Mouse (Mus musculus) limb, embryonic 13.5 days (tissue): ENCODE results near the gene Dmrta2. TPM values are rescaled to one million over a fixed set of nuclear protein-coding genes. Genes with fewer than 3 reads are reported as not detected.

ENCODE experiments used
- ATAC-seq: fragments of 200-750 bp; cut with Nextera tagmentation; 2 replicates; pipeline ENCODE4 v1.8.0; 2017; ENCODE audit warnings: low read depth, moderate number of reproducible peaks, moderate TSS enrichment; ENCODE audit not compliant: low FRiP score
- H3K27ac ChIP-seq: fragments of 300-500 bp; sonication (generic); 2 replicates; pipeline ENCODE4 v1.5.1; 2015; ENCODE audit warnings: inconsistent platforms, mild to moderate bottlenecking, moderate library complexity
- H3K27me3 ChIP-seq: fragments of 300-500 bp; sonication (generic); 2 replicates; pipeline ENCODE4 v1.6.1; 2015; ENCODE audit warnings: mild to moderate bottlenecking, inconsistent platforms
- H3K36me3 ChIP-seq: fragments of 300-500 bp; sonication (generic); 2 replicates; pipeline ENCODE4 v1.6.1; 2015; ENCODE audit warnings: inconsistent platforms, mild to moderate bottlenecking, moderate library complexity
- H3K4me1 ChIP-seq: fragments of 300-500 bp; sonication (generic); 2 replicates; pipeline ENCODE4 v1.6.1; 2015; ENCODE audit warnings: inconsistent platforms
- H3K4me2 ChIP-seq: fragments of 300-500 bp; sonication (generic); replicated peaks from 2 replicates; pipeline ENCODE4 v1.6.1; 2015; ENCODE audit warnings: inconsistent platforms, mild to moderate bottlenecking, moderate library complexity
- H3K4me3 ChIP-seq: fragments of 300-500 bp; sonication (generic); 2 replicates; pipeline ENCODE4 v1.5.1; 2015; ENCODE audit warnings: moderate library complexity, mild to moderate bottlenecking, inconsistent platforms
- H3K9ac ChIP-seq: fragments of 300-500 bp; sonication (generic); 2 replicates; pipeline ENCODE4 v1.6.1; 2015; ENCODE audit warnings: mild to moderate bottlenecking, inconsistent platforms
- H3K9me3 ChIP-seq: fragments of 300-500 bp; sonication (generic); 2 replicates; pipeline ENCODE4 v1.6.1; 2016; ENCODE audit warnings: inconsistent platforms
- WGBS: fragments of 180-500 bp; shearing (Covaris S2); methylation state at CpG from one replicate; pipeline ENCODE4 v1.1.7; 2015; 5-methylcytosine and 5-hydroxymethylcytosine counted together
- polyA plus RNA-seq: library from polyadenylated mRNA; unstranded; fragments of >200 nt; fragmentation: Nextera tagmentation; extraction: Ambion mirVana; gene quantifications from 2 replicates; pipeline ENCODE4 v1.2.1, GENCODE M21; 2015

The Dmrta2 gene
- polyA plus RNA-seq, 1 experiment from 2014 or later = 0.08 TPM

DNA sequence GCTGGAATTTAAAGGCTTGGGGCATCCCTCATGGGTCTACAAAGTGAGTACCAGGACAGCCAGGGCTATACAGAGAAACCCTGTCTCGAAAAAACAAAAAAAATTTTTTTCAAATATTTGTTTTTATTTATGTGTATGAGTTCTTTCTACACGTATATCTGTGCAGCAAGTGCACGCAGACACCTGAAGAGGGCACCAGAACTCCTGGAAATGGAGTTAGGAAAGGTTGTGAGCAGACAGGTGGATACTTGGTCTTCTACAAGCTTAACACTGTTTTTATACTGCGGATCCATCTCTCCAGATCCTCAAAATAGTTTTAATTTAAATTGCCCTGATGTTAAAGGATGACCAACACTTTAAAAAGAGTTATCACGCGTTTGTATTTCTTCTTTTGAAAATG is 11.4 kb downstream of the Dmrta2 start:
- H3K4me1 ChIP-seq = peaks cover 5% of the 10 kb centered on the region; the same call in 1 of the 2 replicates
- H3K4me3 ChIP-seq = no peak overlapping the region
- H3K27ac ChIP-seq = no peak overlapping the region
- H3K36me3 ChIP-seq = no peaks in the 10 kb centered on the region
- H3K9me3 ChIP-seq = no peaks in the 10 kb centered on the region
- no peak overlapping the region for H3K4me2 ChIP-seq
- no peak overlapping the region for H3K9ac ChIP-seq
- peaks cover 92% of the 10 kb centered on the region for H3K27me3 ChIP-seq
- 38% methylated on average over 6 of the region's 6 CpGs for WGBS
- no peak for ATAC-seq

DNA sequence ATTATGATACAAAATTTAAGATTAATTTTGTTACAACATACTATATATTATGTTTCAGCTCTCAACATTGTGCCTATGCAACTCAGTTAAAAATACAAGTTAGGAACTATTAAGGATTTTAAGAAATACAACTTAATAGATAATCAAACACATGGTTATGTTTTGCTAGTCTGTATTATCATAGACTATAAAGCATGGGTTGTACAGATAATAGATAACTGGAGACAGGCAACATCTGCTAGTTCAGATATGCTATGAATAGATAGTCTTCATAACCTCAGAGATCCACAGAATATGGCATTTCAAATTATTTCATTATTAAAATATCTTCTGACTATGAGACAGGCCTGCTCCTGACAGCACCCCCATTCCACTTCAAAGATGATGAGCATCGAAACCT is 28.2 kb downstream of the Dmrta2 start:
- WGBS = 80% methylated on average over 1 of the region's 1 CpGs
- Histone ChIP-seq H3K27ac (no peak overlapping the region), H3K36me3 (no peaks in the 10 kb centered on the region), H3K9ac (no peak overlapping the region), H3K9me3 (no peaks in the 10 kb centered on the region), H3K4me3 (no peak overlapping the region), H3K4me2 (no peak overlapping the region), H3K4me1 (no peaks in the 10 kb centered on the region), H3K27me3 (no peaks in the 10 kb centered on the region)
- ATAC-seq = no peak

DNA sequence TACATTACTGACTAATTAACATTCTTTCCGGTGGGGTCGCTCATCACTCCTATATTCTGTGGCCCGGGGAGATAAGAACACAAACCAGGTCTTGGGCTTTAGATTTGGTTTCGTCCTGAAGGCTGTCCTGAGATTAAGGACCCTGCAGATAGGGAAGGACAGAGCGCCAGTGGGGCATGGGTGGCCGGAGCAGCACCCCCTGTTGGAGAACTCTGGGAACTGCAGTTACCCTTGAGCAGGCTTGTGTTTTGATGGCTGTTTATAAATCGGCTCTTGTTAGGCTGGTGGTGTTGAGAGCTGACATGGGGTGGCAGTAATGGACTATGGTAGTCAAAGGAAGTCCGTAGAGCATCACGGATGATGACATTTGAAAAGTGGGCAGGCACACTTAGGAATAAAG is 41.3 kb downstream of the Dmrta2 start:
- Histone ChIP-seq H3K27ac (no peak overlapping the region), H3K36me3 (no peaks in the 10 kb centered on the region), H3K4me3 (no peak overlapping the region), H3K9ac (no peak overlapping the region), H3K4me1 (peaks cover 3% of the 10 kb centered on the region; the same call in 1 of the 2 replicates), H3K27me3 (peaks cover 28% of the 10 kb centered on the region), H3K9me3 (no peaks in the 10 kb centered on the region), H3K4me2 (no peak overlapping the region)
- ATAC-seq = no peak
- WGBS = 53% methylated on average over 9 of the region's 9 CpGs

DNA sequence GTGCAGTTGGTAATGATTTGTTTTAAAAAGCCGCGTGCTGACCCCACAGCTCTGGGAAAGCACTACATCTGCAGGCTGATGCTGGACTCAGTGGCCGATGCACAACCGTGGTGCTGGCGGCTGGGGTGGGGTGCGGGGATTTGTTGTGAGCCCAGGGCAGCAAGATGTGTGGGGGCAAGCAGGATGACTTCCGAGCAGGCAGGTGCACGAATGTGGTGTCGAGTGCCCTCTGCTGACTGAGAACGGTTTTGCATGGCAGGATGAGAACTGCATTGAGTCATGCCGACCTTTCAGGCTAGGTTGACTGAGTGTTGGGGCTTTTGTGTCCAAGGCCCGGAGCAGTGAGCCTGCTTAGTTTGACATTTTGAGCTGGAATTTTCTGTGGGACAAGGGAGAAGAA is 42.4 kb downstream of the Dmrta2 start:
- Histone ChIP-seq H3K4me2 (peak overlapping the region; percentile 54), H3K27ac (no peak overlapping the region), H3K36me3 (no peaks in the 10 kb centered on the region), H3K4me3 (no peak overlapping the region), H3K27me3 (peaks cover 28% of the 10 kb centered on the region), H3K9me3 (no peaks in the 10 kb centered on the region), H3K9ac (no peak overlapping the region), H3K4me1 (peaks cover 3% of the 10 kb centered on the region; the same call in 1 of the 2 replicates)
- peak; percentile 48; the same call in 1 of the 2 replicates for ATAC-seq
- 14% methylated on average over 12 of the region's 12 CpGs for WGBS

DNA sequence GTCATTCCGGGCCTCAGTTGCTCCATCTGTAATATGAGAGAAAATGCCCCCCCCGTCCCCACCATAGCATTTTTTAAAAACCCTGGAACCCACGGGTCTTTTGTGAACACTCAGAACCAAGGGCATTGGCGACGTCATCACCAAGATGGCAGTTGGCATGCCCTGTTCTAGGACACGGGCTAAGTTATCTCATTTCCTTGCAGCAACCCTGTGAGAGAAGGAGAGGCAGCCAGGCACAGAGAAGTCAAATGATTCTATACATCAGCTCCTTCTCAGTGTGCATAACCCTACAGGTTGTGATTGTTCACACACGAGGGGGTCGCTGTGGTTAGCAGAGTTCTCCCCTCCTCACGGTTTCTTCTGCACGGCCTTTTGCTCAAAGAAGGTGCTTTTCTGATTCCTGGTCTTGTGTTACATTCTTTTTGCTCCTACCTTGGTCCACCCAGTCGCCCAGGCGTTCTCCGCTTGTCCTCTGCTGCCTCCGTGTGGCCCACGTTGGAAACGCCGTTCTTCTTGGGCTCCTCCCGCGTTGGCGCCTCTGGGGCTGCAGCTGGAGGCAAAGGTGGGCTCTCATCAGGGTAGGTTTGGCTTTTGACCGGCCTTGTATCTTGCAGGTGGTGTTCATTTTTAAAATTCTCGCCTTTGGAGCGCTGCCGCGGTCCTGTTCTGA is 44.2 kb downstream of the Dmrta2 start:
- H3K4me1 ChIP-seq = peaks cover 3% of the 10 kb centered on the region; the same call in 1 of the 2 replicates
- peak overlapping the region; percentile 49 for H3K4me2 ChIP-seq
- H3K9me3 ChIP-seq = no peaks in the 10 kb centered on the region
- H3K27me3 ChIP-seq = peaks cover 28% of the 10 kb centered on the region
- no peak overlapping the region for H3K27ac ChIP-seq
- H3K36me3 ChIP-seq = no peaks in the 10 kb centered on the region
- peak; percentile 73; the same call in 1 of the 2 replicates for ATAC-seq
- H3K9ac ChIP-seq = no peak overlapping the region
- peak overlapping the region; percentile 3; the same call in 1 of the 2 replicates for H3K4me3 ChIP-seq
- 16% methylated on average over 25 of the region's 25 CpGs for WGBS

DNA sequence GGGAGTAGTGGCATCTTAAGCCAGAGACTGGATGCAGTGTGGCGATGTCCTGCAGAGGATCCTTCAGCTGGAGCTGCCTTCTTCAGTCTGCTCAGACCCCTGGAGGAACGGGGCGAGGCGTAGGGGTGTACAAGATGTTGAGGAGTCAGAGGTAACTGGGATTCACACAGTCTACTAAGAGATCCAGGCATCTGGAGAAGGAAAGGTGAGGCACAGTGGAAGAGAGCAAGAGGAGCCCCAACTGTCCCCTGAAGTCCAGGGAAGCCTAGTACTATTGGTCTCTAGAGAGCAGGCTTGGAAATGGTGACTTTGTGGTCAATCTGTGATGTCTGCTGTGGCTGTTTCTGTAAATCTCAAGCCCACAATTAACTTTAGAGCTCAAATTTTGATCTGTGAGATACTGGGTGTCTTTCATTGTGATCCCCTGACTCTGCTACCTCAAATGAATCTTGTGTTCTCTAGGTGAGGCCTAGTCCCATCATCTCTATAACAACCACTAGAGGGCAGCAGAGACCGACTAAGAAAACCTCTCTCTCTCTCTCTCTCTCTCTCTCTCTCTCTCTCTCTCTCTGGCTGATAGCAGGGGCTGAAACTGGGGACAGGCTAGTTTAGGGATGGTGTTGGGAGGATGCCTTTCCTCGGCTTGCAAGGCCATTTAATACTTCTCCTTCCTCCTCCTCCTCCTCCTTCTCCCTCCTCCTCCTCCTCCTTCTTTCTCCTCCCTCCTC is 50.8 kb downstream of the Dmrta2 start:
- H3K9me3 ChIP-seq = no peaks in the 10 kb centered on the region
- H3K27me3 ChIP-seq = peaks cover 21% of the 10 kb centered on the region; the same call in 1 of the 2 replicates
- H3K36me3 ChIP-seq = no peaks in the 10 kb centered on the region
- H3K27ac ChIP-seq = no peak overlapping the region
- no peak overlapping the region for H3K4me3 ChIP-seq
- H3K4me1 ChIP-seq = no peaks in the 10 kb centered on the region
- ATAC-seq = peak; percentile 48; the same call in 1 of the 2 replicates
- WGBS = 60% methylated on average over 6 of the region's 6 CpGs
- no peak overlapping the region for H3K9ac ChIP-seq
- H3K4me2 ChIP-seq = no peak overlapping the region

DNA sequence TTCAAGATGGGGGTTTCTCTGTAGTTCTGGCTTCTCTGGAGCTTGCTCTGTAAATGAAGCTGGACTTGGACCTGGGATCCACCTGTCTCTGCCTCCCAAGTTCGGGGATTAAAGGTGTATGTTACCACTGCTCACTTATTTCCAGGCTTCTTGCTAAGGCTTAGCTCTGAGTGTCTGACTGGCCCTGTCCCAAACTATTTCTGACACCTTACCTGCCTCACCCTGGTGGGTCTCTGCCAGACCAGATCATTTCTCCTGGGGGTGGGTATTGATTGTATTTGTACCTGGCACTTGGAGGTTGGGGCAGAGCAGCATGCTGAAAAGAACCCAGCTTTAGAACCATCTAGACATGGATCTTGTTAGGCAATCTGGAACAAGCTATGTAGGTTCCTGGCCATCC is 51.6 kb downstream of the Dmrta2 start:
- Histone ChIP-seq H3K4me1 (no peaks in the 10 kb centered on the region), H3K4me2 (no peak overlapping the region), H3K9ac (no peak overlapping the region), H3K4me3 (no peak overlapping the region), H3K27ac (no peak overlapping the region), H3K27me3 (peaks cover 21% of the 10 kb centered on the region; the same call in 1 of the 2 replicates), H3K36me3 (no peaks in the 10 kb centered on the region), H3K9me3 (no peaks in the 10 kb centered on the region)
- no peak for ATAC-seq
- WGBS = 77% methylated on average over 1 of the region's 1 CpGs
